Mouse (Mus musculus) thymus, postnatal 4 days (tissue): ENCODE data around the gene Ptchd1.
A peak's percentile ranks its signal among the peaks of the same experiment; 100 is the strongest.

Source experiments
- DNase-seq: peaks from one replicate; pipeline ENCODE4 v3.0.0; 2021

Ptchd1 gene

GRCm38 (mm10) chrX:155623701-155624281 lies at the start of gene Ptchd1:
Ptchd1 (minus strand) TSS chrX:155623814.
- DNase-seq, result no peak

DNA sequence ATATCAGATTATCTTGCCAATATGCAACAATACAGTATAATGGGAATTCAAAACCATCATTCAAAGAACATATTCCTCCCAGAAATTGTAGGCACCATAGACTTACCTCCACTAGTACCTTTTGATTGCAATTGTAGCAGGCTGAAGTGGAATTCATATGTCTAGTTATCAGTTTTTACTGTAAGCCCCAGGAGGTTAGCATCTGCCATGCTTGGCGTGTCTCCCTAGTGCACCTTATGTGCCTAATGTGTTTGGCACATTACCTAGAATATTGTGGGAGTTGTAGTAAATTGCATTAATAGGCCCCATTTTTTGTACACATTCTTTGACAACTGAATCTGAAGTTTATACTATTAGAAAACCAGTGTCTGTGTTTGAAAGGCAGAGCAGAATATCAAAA lies 34.4 kb upstream of the Ptchd1 start:
- DNase-seq, result no peak

GRCm38 (mm10) chrX:155645975-155646374 lies 22.4 kb upstream of the Ptchd1 start:
- DNase-seq, result no peak

DNA sequence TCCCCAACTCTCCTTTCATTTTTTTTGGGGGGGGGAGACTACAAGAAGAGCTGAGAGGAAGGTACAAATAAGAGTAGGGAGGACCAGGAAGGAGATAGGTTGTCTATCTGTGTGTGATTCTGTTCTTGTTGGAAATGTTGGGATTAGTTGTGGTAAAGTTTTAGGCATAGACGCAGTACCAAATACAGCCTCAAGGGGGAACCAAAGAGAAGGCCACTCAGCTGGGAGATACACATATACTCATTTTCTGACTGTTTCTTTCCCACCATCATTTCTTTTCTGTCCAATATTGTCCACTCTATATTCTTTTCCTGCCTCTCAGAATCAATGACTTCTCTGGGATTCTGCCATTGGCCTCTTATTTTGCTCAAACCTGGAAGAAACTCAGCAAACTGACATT lies 20.4 kb upstream of the Ptchd1 start:
- DNase-seq, result no peak

DNA sequence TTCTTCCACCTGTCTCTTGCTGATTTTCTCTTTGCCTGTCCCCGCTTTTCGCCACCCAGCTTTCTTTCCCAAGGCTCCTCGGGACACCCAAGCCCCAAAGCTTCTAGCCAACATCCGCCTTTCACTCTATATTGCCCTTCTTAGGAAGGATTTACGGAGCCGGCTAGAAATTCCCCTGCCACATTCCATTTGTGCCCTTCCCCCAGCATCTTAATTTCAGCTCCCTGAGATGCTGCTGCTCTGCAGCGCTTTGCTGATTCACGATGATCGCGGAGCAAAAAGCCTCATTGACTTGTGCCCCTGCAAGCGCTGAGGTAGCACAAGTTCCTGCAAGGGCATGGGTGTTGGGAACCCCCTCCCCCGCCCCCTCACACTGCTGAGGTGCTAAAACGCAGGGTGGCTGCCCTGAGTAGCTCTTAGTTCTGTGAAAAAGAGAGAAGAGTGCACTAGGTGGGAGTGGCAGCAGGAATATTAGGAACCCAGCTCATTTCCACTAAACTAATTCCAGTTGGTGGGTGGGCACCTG lies 2.1 kb upstream of the Ptchd1 start:
- DNase-seq, result no peak

- no peak for DNase-seq
Measured at GRCm38 (mm10) chrX:155624895-155625294, 1.3 kb upstream of the Ptchd1 start.

DNA sequence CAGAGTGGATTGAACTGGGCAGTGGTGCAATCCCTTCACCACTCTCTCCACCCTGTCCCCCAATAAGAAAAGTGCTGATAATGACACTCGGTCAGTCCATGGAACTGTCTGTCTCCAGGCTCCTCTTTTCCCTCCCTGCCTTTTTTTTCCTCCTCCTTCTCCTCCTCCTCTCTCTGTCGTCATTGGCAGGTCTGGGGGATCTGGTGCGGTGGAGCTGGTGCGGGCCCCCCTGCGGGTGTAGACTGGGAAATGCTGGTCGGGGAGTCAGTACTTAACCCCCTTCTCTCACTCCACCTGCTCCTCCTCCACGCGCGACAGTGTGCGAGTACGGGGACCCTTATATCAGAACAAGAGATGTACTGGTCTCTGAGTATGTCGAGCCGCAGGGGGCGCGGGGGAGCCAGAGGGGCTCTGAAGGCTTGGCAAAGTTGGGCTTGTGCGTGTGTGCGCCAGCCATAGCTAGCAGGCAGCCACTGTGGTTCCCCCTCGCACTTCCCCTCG lies 777 bp upstream of the Ptchd1 start, which contains the start of gene Gm15155:
Gene Gm15155, plus strand, starts transcription at position 401 of the 501 bp plus-strand sequence.
- no peak for DNase-seq

- DNase-seq, result peak; percentile 7
Measured at GRCm38 (mm10) chrX:155622961-155623599, 534 bp downstream of the Ptchd1 start.

DNA sequence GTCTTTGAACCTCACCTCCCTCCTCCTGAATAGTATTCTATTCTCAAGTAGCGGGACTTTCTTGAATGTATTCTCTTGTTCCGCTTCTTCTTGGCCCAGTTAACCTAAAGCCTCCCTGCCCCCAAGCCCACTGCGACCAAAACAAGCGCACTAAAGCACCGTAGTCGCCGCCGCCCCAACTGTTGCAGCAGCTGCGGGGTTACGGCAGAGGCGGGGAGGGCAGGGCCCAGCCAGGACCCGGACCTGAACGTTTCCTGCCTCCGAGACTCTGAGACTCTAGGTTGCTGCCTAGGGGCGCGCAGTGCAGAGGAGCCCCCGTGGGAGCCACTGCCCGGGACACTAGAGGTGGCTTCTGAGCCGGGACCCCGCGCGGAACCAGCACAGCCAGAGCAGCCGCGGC lies 1.1 kb downstream of the Ptchd1 start:
- no peak for DNase-seq

GRCm38 (mm10) chrX:155601196-155601595 lies 22.4 kb downstream of the Ptchd1 start:
- no peak for DNase-seq

- DNase-seq, result no peak
Measured at GRCm38 (mm10) chrX:155596390-155596789, 27.2 kb downstream of the Ptchd1 start.

DNA sequence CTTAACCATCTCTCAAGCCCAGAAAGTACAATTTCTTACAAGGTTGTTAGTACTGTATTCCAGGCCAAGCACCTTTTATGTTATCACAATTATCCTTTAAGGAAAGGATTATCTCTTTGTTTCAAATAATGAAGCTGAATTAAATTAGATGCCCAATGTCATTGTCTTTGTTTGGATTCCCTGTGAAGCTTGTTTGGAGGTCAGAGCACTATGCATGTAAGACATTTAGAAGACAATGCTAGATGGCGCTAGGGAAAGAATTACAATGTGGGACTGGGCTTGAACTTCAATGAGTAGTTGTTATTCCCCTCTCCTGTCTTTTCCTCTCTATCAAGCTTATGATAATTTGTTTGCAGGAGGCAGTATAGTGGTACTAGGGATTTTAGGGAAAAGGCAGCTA lies 28.9 kb downstream of the Ptchd1 start:
- DNase-seq, result no peak

DNA sequence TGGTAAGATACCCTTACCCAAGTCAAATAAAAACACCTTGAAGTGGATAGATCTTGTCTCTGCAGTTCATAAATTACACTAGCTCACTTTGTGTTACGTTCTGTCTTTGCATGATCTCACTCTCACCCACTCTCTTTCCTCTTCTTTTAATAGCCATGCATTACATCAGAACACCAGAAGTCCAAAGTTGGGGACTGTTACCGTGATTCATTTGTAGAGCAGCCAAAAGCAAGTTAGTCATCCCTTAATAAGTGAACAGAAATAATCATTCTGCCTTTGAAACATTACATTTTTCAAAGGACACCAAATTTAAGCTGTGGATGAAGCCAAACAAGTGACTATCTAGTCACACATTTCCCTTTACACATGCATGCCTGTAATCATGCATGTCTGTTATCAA lies 31.1 kb downstream of the Ptchd1 start:
- DNase-seq, result no peak

GRCm38 (mm10) chrX:155591490-155591889 lies 32.1 kb downstream of the Ptchd1 start:
- no peak for DNase-seq

GRCm38 (mm10) chrX:155584586-155584985 lies 39.0 kb downstream of the Ptchd1 start:
- no peak for DNase-seq

GRCm38 (mm10) chrX:155579791-155580190 lies 43.8 kb downstream of the Ptchd1 start:
- DNase-seq, result no peak

GRCm38 (mm10) chrX:155572396-155572795 lies 51.2 kb downstream of the Ptchd1 start:
- DNase-seq, result no peak

DNA sequence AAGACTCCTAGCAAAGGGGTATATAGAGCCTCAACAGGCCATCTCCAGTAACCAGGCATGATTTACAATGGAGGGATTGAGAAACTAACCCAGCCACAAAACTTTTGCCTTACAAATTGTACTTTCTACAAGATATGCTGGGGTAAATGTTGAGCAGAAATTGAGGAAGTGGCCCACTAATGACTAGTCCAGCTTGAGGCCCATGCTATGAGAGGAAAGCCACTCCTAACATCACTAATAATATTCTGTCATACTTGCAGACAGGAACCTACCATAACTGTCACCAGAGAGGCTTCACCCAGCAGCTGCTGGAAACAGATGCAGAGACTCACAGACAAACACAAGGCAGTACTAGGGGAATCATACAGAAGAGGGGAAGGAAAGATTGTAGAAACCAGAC lies 79.8 kb downstream of the Ptchd1 start:
- no peak for DNase-seq
